Mouse (Mus musculus) MN1 (cell line): ENCODE measurements around the gene Vtn.

Experiments
- DNase-seq: peaks from one replicate; pipeline ENCODE4 v3.0.0-alpha.2; 2016; ENCODE audit warnings: low spot score

Vtn gene

GRCm38 (mm10) chr11:78499004-78499403, at the start of gene Vtn:
Vtn (plus strand) TSS chr11:78499091.
- no peak for DNase-seq

GRCm38 (mm10) chr11:78450337-78450736, 48.6 kb upstream of the Vtn start:
- DNase-seq: no peak

- peak; percentile 70 for DNase-seq
Measured at GRCm38 (mm10) chr11:78453675-78454074, 45.2 kb upstream of the Vtn start.

- peak; percentile 77 for DNase-seq
Measured at GRCm38 (mm10) chr11:78454276-78454675, 44.6 kb upstream of the Vtn start.

GRCm38 (mm10) chr11:78455308-78455707, 43.6 kb upstream of the Vtn start:
- DNase-seq: peak; percentile 55

GRCm38 (mm10) chr11:78458740-78459139, 40.2 kb upstream of the Vtn start:
- DNase-seq: no peak

- DNase-seq: peak; percentile 10
Measured at GRCm38 (mm10) chr11:78461894-78462293, 37.0 kb upstream of the Vtn start.

- DNase-seq: no peak
Measured at GRCm38 (mm10) chr11:78462669-78463068, 36.2 kb upstream of the Vtn start.

- no peak for DNase-seq
Measured at GRCm38 (mm10) chr11:78463286-78464036, 35.4 kb upstream of the Vtn start.

GRCm38 (mm10) chr11:78465116-78465515, 33.8 kb upstream of the Vtn start:
- DNase-seq: peak; percentile 30

- DNase-seq: peak; percentile 82
Measured at GRCm38 (mm10) chr11:78465568-78466180, 33.2 kb upstream of the Vtn start, which contains the start of gene Slc46a1. Slc46a1 (plus strand) TSS chr11:78465697.

GRCm38 (mm10) chr11:78466242-78466912, 32.5 kb upstream of the Vtn start:
- DNase-seq: no peak

GRCm38 (mm10) chr11:78467515-78467914, 31.4 kb upstream of the Vtn start:
- no peak for DNase-seq

- no peak for DNase-seq
Measured at GRCm38 (mm10) chr11:78467932-78468331, 31.0 kb upstream of the Vtn start.

GRCm38 (mm10) chr11:78471326-78472103, 27.4 kb upstream of the Vtn start:
- DNase-seq: no peak

GRCm38 (mm10) chr11:78475289-78475688, 23.6 kb upstream of the Vtn start:
- DNase-seq: no peak

- DNase-seq: no peak
Measured at GRCm38 (mm10) chr11:78483639-78484038, 15.3 kb upstream of the Vtn start.

- peak; percentile 70 for DNase-seq
Measured at GRCm38 (mm10) chr11:78488168-78488567, 10.7 kb upstream of the Vtn start.

GRCm38 (mm10) chr11:78490781-78491241, 8.1 kb upstream of the Vtn start:
- no peak for DNase-seq

- DNase-seq: no peak
Measured at GRCm38 (mm10) chr11:78495904-78496303, 3.0 kb upstream of the Vtn start.

- peak; percentile 73 for DNase-seq
Measured at GRCm38 (mm10) chr11:78497071-78497541, 1.8 kb upstream of the Vtn start.
